Mouse (Mus musculus) liver, embryonic 14.5 days (tissue): ENCODE results near the gene Pmm2. TPM values are rescaled to one million over a fixed set of nuclear protein-coding genes. Genes with fewer than 3 reads are reported as not detected.

ENCODE experiments used
- ATAC-seq: fragments of 200-750 bp; cut with Nextera tagmentation; 2 replicates; pipeline ENCODE4 v1.8.0; 2017; ENCODE audit warnings: moderate number of reproducible peaks, mild to moderate bottlenecking, moderate library complexity; ENCODE audit not compliant: insufficient read depth
- DNase-seq, 3 experiments: peaks; one replicate each; pipeline ENCODE4 v3.0.0-alpha.2; 2012 to 2013; ENCODE audit warnings: low read depth in 3 of 3, low spot score in 3 of 3
- H3K27ac ChIP-seq: fragments of 300-500 bp; sonication (generic); 2 replicates; pipeline ENCODE4 v1.5.1; 2014; ENCODE audit warnings: moderate library complexity, mild to moderate bottlenecking, control low read depth, inconsistent platforms
- H3K27me3 ChIP-seq: fragments of 300-500 bp; sonication (generic); 2 replicates; pipeline ENCODE4 v1.6.1; 2014; ENCODE audit warnings: mild to moderate bottlenecking, low read length, moderate library complexity; ENCODE audit not compliant: control insufficient read depth, insufficient read depth
- H3K36me3 ChIP-seq: fragments of 300-500 bp; sonication (generic); replicated peaks from 2 replicates; pipeline ENCODE4 v1.6.1; 2014; ENCODE audit warnings: low read depth; ENCODE audit not compliant: control insufficient read depth, insufficient read depth
- H3K4me1 ChIP-seq, 2 experiments: fragments of 200-500 bp in 1 of 2; fragments of 300-500 bp in 1 of 2; sonication (generic) in 1 of 2; replicated peaks; 2 replicates each; pipeline ENCODE4 v1.6.1; 2012 to 2014; ENCODE audit warnings: antibody characterized with exemption in 1 of 2, inconsistent platforms in 1 of 2, low read length in 1 of 2; ENCODE audit not compliant: control insufficient read depth in 2 of 2, insufficient read depth in 2 of 2
- H3K4me2 ChIP-seq: fragments of 300-500 bp; sonication (generic); 2 replicates; pipeline ENCODE4 v1.6.1; 2014; ENCODE audit warnings: low read depth, mild to moderate bottlenecking, control low read depth, moderate library complexity
- H3K4me3 ChIP-seq, 2 experiments: fragments of 200-500 bp in 1 of 2; fragments of 300-500 bp in 1 of 2; sonication (generic) in 1 of 2; 2 replicates each; pipeline ENCODE4 v1.5.1; 2012 to 2014; ENCODE audit warnings: low read depth in 2 of 2, low read length in 2 of 2, mild to moderate bottlenecking in 2 of 2, control low read depth in 1 of 2, inconsistent platforms in 1 of 2, moderate library complexity in 1 of 2; ENCODE audit not compliant: insufficient read depth in 1 of 2
- H3K9ac ChIP-seq: fragments of 300-500 bp; sonication (generic); replicated peaks from 2 replicates; pipeline ENCODE4 v1.6.1; 2014; ENCODE audit warnings: mild to moderate bottlenecking, control low read depth, moderate library complexity
- H3K9me3 ChIP-seq: fragments of 300-500 bp; sonication (generic); 2 replicates; pipeline ENCODE4 v1.6.1; 2016; ENCODE audit warnings: low read length, mixed read lengths; ENCODE audit not compliant: control insufficient read depth
- CTCF ChIP-seq: IDR thresholded peaks from 2 replicates; pipeline ENCODE4 v1.5.1; 2016; ENCODE audit warnings: antibody characterized with exemption, low read depth, control low read depth
- EP300 ChIP-seq: IDR thresholded peaks from 2 replicates; pipeline ENCODE4 v1.6.1; 2016; ENCODE audit warnings: antibody characterized with exemption, low read depth
- WGBS: fragments of 180-500 bp; shearing (Covaris S2); extraction: QIAGEN DNeasy Blood & Tissue Kit; methylation state at CpG from one replicate; pipeline ENCODE4 v1.1.7; 2014; ENCODE audit not compliant: insufficient replicate concordance; 5-methylcytosine and 5-hydroxymethylcytosine counted together
- polyA plus RNA-seq, 2 experiments: library from polyadenylated mRNA; depleted of rRNA in 1 of 2; stranded (reverse) in 1 of 2; unstranded in 1 of 2; fragments of >200 nt; fragmentation: Nextera tagmentation in 1 of 2; extraction: Ambion mirVana in 1 of 2; gene quantifications; 2 replicates each; pipeline versions ENCODE4 v1.2.1 to v1.2.3; 2012 to 2014

The Pmm2 gene
- polyA plus RNA-seq (2012; rRNA removed) (22.1 and 23.0 TPM in 2 replicates), polyA plus RNA-seq (2014; fragmentation: Nextera tagmentation; extraction: Ambion mirVana) (25.4 and 25.5 TPM in 2 replicates)

- peak; percentile 66 for TF ChIP-seq CTCF
- 0 out of 2 replicates have a peak, but pooled peaks have one; percentile 23 for TF ChIP-seq EP300
- peaks cover 14% of the 10 kb centered on the region for H3K36me3 ChIP-seq
- no peaks in the 10 kb centered on the region for H3K27me3 ChIP-seq
- H3K27ac ChIP-seq, result peak within 1 kb of the TSS; percentile 79
- no peaks in the 10 kb centered on the region for H3K9me3 ChIP-seq
- ATAC-seq, result peak; percentile 84
- H3K9ac ChIP-seq, result peak within 1 kb of the TSS; percentile 73
- peaks cover 19 to 23% of the 10 kb centered on the region in 2 experiments for H3K4me1 ChIP-seq
- peak within 1 kb of the TSS; percentile 78 to 94 for H3K4me3 ChIP-seq
- under 1% methylated on average over 59 of the region's 59 CpGs for WGBS
- DNase-seq, result peak; percentile 71 to 83 (median 77)
- H3K4me2 ChIP-seq, result peak within 1 kb of the TSS; percentile 91
These were observed at the start of gene Pmm2, which contains the start of gene Tmem186 for GRCm38 (mm10) chr16:8637217-8638051. TSS of gene Pmm2 (plus strand) at chr16:8637674. TSS of gene Tmem186 (minus strand) at chr16:8637712.

DNA sequence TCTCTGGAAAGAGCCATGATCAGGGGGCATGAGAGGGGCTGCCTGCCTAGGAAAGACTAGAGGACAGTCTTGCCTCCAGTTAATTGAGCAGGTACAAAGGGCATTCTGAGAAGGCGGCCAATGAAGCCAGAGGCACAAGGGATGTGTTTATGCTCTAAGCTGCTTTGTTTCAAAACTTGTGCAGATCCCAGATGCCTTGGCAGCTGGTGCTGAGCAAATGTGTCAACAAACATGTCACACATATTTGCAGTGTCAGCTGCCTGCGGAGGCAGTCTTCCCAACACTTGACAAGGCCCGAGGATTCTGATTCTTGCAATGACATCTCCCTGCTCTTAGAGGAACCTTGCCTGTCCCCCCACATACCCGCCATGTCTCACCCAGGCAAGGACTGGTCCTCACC lies 42.1 kb upstream of the Pmm2 start:
- H3K27me3 ChIP-seq, result no peaks in the 10 kb centered on the region
- H3K4me3 ChIP-seq, result no peak overlapping the region
- no peak overlapping the region for H3K4me2 ChIP-seq
- DNase-seq (no peak), ATAC-seq (no peak)
- no peaks in the 10 kb centered on the region for H3K9me3 ChIP-seq
- TF ChIP-seq CTCF (no peak), EP300 (no peak)
- no peak overlapping the region for H3K27ac ChIP-seq
- no peaks in the 10 kb centered on the region for H3K4me1 ChIP-seq
- 51% methylated on average over 4 of the region's 4 CpGs for WGBS
- H3K9ac ChIP-seq, result no peak overlapping the region
- H3K36me3 ChIP-seq, result no peaks in the 10 kb centered on the region

GRCm38 (mm10) chr16:8596336-8596735 lies 41.1 kb upstream of the Pmm2 start:
- no peak for DNase-seq
- ATAC-seq, result no peak
- no peaks in the 10 kb centered on the region for H3K36me3 ChIP-seq
- H3K9ac ChIP-seq, result no peak overlapping the region
- no peak overlapping the region for H3K4me3 ChIP-seq
- H3K27ac ChIP-seq, result no peak overlapping the region
- no peak overlapping the region for H3K4me2 ChIP-seq
- no peak for TF ChIP-seq EP300
- TF ChIP-seq CTCF, result no peak
- H3K9me3 ChIP-seq, result no peaks in the 10 kb centered on the region
- H3K4me1 ChIP-seq, result no peaks in the 10 kb centered on the region
- H3K27me3 ChIP-seq, result no peaks in the 10 kb centered on the region
- 60% methylated on average over 4 of the region's 4 CpGs for WGBS

DNA sequence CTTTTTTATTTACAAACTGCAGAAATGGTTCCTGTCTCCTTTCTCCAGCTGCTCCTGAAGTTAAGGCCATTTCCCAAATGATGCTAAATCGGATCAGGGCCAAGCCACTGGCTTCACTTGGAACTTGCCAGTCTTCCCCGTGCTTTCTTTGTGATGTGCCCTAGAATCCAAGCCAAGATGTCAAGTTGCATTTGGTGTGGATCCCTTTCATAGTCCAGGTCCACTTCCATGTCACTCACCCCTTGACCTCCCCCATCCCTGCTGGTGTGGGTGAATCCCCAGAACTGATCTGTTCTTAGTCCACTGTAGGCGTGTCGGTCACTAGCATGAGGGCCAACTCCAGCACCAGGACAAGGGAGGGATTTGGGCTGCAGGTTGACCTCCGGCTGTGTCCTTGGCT lies 40.0 kb upstream of the Pmm2 start:
- 62% methylated on average over 5 of the region's 5 CpGs for WGBS
- no peaks in the 10 kb centered on the region for H3K36me3 ChIP-seq
- no peak for DNase-seq
- H3K4me1 ChIP-seq, result no peaks in the 10 kb centered on the region; a peak in 1 of 4 replicates
- H3K27ac ChIP-seq, result no peak overlapping the region
- no peaks in the 10 kb centered on the region for H3K27me3 ChIP-seq
- H3K4me2 ChIP-seq, result no peak overlapping the region
- ATAC-seq, result no peak
- TF ChIP-seq CTCF (no peak), EP300 (no peak)
- no peaks in the 10 kb centered on the region for H3K9me3 ChIP-seq
- no peak overlapping the region for H3K4me3 ChIP-seq
- H3K9ac ChIP-seq, result no peak overlapping the region

GRCm38 (mm10) chr16:8603789-8604188 lies 33.7 kb upstream of the Pmm2 start:
- Histone ChIP-seq H3K4me2 (no peak overlapping the region), H3K4me1 (peaks cover 5 to 9% of the 10 kb centered on the region in 2 experiments; a peak in 3 of 4 replicates), H3K9me3 (no peaks in the 10 kb centered on the region), H3K4me3 (no peak overlapping the region), H3K27me3 (no peaks in the 10 kb centered on the region), H3K9ac (no peak overlapping the region), H3K36me3 (no peaks in the 10 kb centered on the region), H3K27ac (peak overlapping the region; percentile 29)
- 25% methylated on average over 3 of the region's 3 CpGs for WGBS
- ATAC-seq, result peak; percentile 84
- peak in 2 of 3 experiments; percentile 35 to 40 for DNase-seq
- TF ChIP-seq EP300 (peak; percentile 63), CTCF (no peak)
